Mouse (Mus musculus): ENCODE data around the gene Otof. TPM values are rescaled to one million over a fixed set of nuclear protein-coding genes. Genes with fewer than 3 reads are reported as not detected.

The Otof gene
- polyA plus RNA-seq, 1 experiment from 2014 or later, result 0.15 TPM

DNA sequence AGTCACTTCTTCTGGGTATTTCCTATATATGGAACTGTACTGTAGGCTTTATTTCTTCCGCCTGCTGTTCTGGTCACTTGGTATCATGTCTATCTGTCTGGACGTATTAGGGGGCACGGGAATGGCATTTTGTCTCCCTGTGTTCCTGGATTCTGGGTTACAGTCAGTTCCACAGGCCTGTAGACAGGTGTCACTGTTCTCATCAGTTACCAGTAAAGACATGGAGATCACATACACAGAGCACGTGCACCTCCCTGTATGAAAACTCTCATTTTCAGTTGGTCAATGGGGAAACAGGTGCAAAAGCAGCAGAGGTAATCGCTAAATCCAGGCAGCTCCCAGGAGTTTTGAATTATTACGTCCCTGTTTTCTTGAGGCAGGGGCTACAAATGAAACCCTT, 74.0 kb downstream of the Otof start:
- no peak for ATAC-seq (ENCODE audit: insufficient number of reproducible peaks, low FRiP score)
- Histone ChIP-seq H3K9me3 (replicated peaks) (no peaks in the 10 kb centered on the region), H3K4me3 (no peak overlapping the region), H3K9ac (no peak overlapping the region), H3K27me3 (replicated peaks) (no peaks in the 10 kb centered on the region; the same call in 1 of the 2 replicates), H3K27ac (ENCODE audit: poor library complexity, severe bottlenecking) (no peak overlapping the region), H3K36me3 (no peaks in the 10 kb centered on the region), H3K4me1 (replicated peaks) (no peaks in the 10 kb centered on the region), H3K4me2 (no peak overlapping the region)
- WGBS, result 74% methylated on average over 6 of the region's 6 CpGs

DNA sequence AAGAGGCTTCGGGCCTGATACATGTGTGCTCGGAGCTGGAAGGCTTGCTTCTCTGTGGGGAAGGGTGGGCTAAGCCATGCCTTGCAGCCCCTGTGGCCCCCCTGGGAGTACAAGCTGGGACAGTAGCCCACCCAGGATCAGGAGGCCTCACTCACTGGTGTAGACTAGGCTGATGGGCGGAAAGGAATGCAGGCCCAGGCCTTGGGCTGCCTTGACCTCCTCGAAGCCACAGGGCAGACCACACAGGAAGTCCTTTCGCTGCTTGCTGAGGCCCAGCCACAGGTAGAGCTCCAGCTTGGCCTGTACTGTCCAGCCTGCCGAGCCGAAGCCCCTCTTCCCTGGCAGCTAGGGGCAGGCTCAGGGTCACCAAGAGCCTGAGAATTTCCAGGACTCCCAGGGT, 78.9 kb downstream of the Otof start:
- no peak for ATAC-seq (ENCODE audit: insufficient number of reproducible peaks, low FRiP score)
- Histone ChIP-seq H3K9me3 (replicated peaks) (no peaks in the 10 kb centered on the region), H3K4me3 (no peak overlapping the region), H3K4me1 (replicated peaks) (no peaks in the 10 kb centered on the region), H3K27me3 (replicated peaks) (peaks cover 4% of the 10 kb centered on the region; the same call in 1 of the 2 replicates), H3K27ac (ENCODE audit: poor library complexity, severe bottlenecking) (no peak overlapping the region), H3K36me3 (no peaks in the 10 kb centered on the region), H3K9ac (no peak overlapping the region), H3K4me2 (no peak overlapping the region)
- WGBS, result 65% methylated on average over 7 of the region's 7 CpGs

DNA sequence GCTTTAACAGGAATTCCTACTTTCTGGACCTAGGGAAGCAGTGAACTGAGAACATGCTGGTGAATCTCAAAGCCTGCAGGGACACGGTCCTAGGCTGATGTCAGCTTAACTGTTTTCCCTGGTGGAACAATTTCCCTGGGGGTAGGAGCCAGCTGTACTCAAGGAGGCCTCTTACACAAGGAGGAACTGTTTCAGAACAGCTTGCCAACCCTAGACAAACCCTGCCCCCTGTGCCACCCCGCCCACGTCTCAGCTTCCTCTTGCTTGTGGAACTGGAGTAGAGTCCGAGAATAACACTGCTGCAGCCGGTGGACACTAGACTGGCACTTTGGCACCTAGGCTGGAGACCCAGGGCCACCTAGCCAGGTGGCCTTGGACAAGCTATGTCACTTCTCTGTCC, 92.3 kb downstream of the Otof start:
- ATAC-seq (ENCODE audit: insufficient number of reproducible peaks, low FRiP score), result no peak
- no peaks in the 10 kb centered on the region for H3K9me3 ChIP-seq (replicated peaks)
- no peaks in the 10 kb centered on the region for H3K4me1 ChIP-seq (replicated peaks)
- no peak overlapping the region for H3K9ac ChIP-seq
- H3K4me2 ChIP-seq, result no peak overlapping the region
- no peak overlapping the region for H3K4me3 ChIP-seq
- no peaks in the 10 kb centered on the region for H3K36me3 ChIP-seq
- peaks cover 18% of the 10 kb centered on the region; the same call in 1 of the 2 replicates for H3K27me3 ChIP-seq (replicated peaks)
- WGBS, result 68% methylated on average over 5 of the region's 5 CpGs
- H3K27ac ChIP-seq (ENCODE audit: poor library complexity, severe bottlenecking), result no peak overlapping the region

DNA sequence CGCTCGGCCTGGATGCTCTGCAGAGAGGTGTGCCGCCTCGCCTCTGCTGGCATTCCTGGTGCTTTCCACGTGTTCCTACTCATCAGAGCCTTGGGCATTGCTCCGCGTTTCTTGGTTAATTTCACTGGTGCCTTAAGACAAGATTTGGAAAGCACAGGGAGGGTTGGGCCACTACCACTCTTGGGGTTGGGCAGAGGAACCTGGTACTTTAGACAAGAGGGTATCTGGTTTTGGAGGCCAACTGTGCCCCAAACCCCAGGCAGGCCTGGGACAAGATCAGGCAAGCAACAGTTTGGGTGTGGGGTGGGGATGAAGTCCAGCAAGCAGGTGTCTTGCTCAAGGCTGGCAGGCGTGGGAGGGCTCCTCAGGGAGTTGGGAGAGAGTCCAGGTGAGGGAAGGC, 94.3 kb downstream of the Otof start:
- ATAC-seq (ENCODE audit: insufficient number of reproducible peaks, low FRiP score), result no peak
- 71% methylated on average over 8 of the region's 8 CpGs for WGBS
- H3K9me3 ChIP-seq (replicated peaks), result no peaks in the 10 kb centered on the region

DNA sequence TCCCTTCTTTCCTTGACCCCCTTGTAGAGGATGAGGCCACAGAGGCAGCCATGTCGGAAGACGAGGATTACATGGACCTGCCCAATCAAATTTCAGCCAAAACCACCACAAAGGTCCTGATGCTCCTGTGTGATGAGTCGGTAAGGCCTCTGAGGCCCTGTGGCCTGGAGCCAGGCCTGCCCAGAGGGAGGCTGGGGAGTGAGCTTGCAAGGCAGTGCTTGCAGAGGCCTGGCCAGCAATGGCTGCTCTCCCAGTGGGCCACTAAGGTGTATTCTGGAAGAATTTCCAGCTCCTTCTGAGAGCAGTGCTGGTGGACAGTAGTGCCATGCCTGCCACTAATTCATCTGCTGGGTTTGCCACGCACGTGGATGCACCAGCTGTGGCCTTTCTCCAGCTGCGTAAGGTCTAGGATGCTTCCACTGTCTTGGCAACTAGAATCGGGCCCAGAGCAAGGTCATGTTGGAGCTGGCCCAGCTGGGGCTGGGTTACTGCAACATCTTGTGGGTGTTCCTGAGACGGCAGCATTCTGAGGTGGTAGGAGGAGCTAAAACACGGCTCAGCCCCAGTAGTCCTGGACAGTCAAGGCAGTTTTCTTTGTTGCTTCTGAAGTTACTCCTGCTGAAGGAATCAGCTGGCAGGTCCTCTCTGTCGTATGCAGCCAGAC, 103.2 kb downstream of the Otof start:
- Histone ChIP-seq H3K27ac (ENCODE audit: poor library complexity, severe bottlenecking) (no peak overlapping the region), H3K36me3 (no peaks in the 10 kb centered on the region), H3K9ac (no peak overlapping the region), H3K4me1 (replicated peaks) (peaks cover 8% of the 10 kb centered on the region), H3K4me3 (no peak overlapping the region), H3K27me3 (replicated peaks) (0 out of 2 replicates have a peak, but pooled peaks cover 2% of the 10 kb centered on the region), H3K9me3 (replicated peaks) (no peaks in the 10 kb centered on the region), H3K4me2 (no peak overlapping the region)
- ATAC-seq (ENCODE audit: insufficient number of reproducible peaks, low FRiP score), result no peak
- 84% methylated on average over 10 of the region's 10 CpGs for WGBS

More for the DNA sequence above, 94.3 kb downstream of the Otof start:
- Histone ChIP-seq H3K4me2 (no peak overlapping the region), H3K9ac (no peak overlapping the region), H3K4me3 (no peak overlapping the region), H3K27ac (ENCODE audit: poor library complexity, severe bottlenecking) (no peak overlapping the region), H3K36me3 (no peaks in the 10 kb centered on the region), H3K4me1 (replicated peaks) (no peaks in the 10 kb centered on the region), H3K27me3 (replicated peaks) (peaks cover 5% of the 10 kb centered on the region; the same call in 1 of the 2 replicates)

DNA sequence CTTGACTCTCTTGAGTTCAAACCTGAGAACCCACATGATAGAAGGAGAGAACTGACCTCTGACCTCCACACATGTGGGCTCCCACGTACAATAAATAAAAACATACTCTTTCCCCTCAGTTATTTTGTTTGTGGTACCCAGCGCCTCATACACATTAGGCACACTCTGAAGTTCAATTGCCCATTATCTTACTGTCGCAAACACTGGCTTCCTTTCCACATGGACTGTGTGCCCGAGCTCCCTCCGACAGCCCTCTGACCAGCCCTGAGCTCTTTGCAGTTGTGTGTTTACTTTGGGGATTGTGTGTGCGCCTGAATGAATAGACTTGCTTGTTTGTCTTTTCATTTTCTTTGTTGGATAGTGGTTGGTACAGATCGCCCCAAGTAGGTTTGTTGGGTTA, 105.1 kb downstream of the Otof start:
- H3K9ac ChIP-seq, result no peak overlapping the region
- H3K27me3 ChIP-seq (replicated peaks), result 0 out of 2 replicates have a peak, but pooled peaks cover 2% of the 10 kb centered on the region
- H3K4me2 ChIP-seq, result no peak overlapping the region
- H3K27ac ChIP-seq (ENCODE audit: poor library complexity, severe bottlenecking), result no peak overlapping the region
- 70% methylated on average over 7 of the region's 7 CpGs for WGBS
- H3K36me3 ChIP-seq, result no peaks in the 10 kb centered on the region
- H3K4me3 ChIP-seq, result no peak overlapping the region
- H3K9me3 ChIP-seq (replicated peaks), result no peaks in the 10 kb centered on the region
- H3K4me1 ChIP-seq (replicated peaks), result peaks cover 8% of the 10 kb centered on the region
- no peak for ATAC-seq (ENCODE audit: insufficient number of reproducible peaks, low FRiP score)

DNA sequence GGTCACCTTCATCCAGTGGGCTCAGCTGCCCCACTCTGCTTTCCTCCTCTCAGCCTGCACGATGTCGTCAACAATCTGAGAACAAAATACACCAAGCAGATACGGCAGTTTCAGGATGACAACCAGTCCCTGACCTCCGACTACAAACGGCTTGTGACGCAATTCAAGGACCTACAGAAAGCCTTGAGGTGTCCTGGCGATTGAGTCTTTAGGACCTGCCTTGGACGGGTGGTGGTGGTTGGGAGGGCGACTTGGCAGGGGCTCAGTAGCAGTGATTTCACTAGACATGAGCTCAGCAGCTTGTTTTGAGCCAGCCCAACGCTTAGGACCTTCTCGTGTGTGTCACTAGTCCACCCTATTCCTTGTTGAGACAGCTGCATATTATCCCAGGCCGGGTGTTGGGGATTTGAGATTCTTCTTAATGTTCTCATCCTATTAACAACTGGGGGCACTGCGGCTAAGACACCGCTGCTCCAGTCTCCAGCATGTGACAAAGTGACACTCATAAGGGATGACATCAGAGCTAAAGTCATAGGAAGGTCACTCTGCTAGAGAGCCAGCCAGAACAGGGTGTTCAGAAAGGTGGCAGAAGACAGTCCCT, 106.1 kb downstream of the Otof start:
- Histone ChIP-seq H3K9ac (no peak overlapping the region), H3K36me3 (no peaks in the 10 kb centered on the region), H3K4me2 (no peak overlapping the region), H3K27ac (ENCODE audit: poor library complexity, severe bottlenecking) (no peak overlapping the region), H3K4me3 (no peak overlapping the region), H3K4me1 (replicated peaks) (peaks cover 8% of the 10 kb centered on the region), H3K9me3 (replicated peaks) (no peaks in the 10 kb centered on the region), H3K27me3 (replicated peaks) (0 out of 2 replicates have a peak, but pooled peaks cover 2% of the 10 kb centered on the region)
- 66% methylated on average over 14 of the region's 14 CpGs for WGBS
- ATAC-seq (ENCODE audit: insufficient number of reproducible peaks, low FRiP score), result no peak

DNA sequence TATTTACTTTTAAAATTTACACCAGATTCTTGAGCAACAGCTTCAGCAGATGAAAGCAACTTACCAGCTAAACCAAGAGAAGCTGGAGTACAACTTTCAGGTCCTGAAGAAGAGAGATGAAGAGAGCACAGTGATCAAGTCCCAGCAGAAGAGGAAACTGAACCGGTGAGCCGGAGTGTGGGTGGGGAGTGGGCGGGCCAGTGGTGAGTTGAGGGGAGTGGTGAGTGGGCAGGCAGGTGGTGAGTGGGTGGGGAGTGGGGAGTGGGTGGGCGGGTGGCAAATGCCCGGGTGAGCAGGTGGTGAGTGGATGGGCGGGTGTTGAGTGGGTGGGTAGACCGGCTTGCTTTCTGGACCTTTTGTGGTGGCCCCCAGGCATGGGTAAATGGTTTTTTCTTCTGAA, 106.6 kb downstream of the Otof start:
- Histone ChIP-seq H3K27ac (ENCODE audit: poor library complexity, severe bottlenecking) (no peak overlapping the region), H3K4me1 (replicated peaks) (peaks cover 8% of the 10 kb centered on the region), H3K4me3 (no peak overlapping the region), H3K4me2 (no peak overlapping the region), H3K9ac (no peak overlapping the region), H3K36me3 (no peaks in the 10 kb centered on the region), H3K9me3 (replicated peaks) (no peaks in the 10 kb centered on the region), H3K27me3 (replicated peaks) (0 out of 2 replicates have a peak, but pooled peaks cover 2% of the 10 kb centered on the region)
- ATAC-seq (ENCODE audit: insufficient number of reproducible peaks, low FRiP score), result no peak
- 75% methylated on average over 7 of the region's 7 CpGs for WGBS

DNA sequence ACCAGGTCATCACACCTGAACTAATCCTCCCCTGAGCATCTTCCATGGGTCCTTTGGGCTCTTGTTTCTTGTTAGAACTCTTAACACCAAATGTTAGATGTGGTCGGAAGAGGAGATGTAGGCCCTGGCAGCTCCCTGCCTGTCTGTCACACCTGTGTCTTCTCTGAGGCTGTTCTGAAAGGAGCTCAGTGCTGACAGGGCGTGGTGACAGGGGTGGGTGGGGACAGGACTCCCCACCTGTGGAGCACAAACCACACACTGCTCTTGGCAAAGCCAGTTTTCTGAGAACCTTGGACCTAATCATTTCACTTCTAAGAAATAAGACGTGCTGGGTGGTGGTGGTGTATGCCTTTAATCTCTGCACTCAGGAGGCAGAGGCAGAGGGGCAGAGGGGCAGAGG, 108.1 kb downstream of the Otof start:
- no peak overlapping the region for H3K4me3 ChIP-seq
- H3K9ac ChIP-seq, result no peak overlapping the region
- H3K4me1 ChIP-seq (replicated peaks), result peaks cover 8% of the 10 kb centered on the region
- H3K27me3 ChIP-seq (replicated peaks), result 0 out of 2 replicates have a peak, but pooled peaks cover 2% of the 10 kb centered on the region
- no peak overlapping the region for H3K27ac ChIP-seq (ENCODE audit: poor library complexity, severe bottlenecking)
- no peak for ATAC-seq (ENCODE audit: insufficient number of reproducible peaks, low FRiP score)
- no peaks in the 10 kb centered on the region for H3K36me3 ChIP-seq
- WGBS, result 59% methylated on average over 3 of the region's 3 CpGs
- no peaks in the 10 kb centered on the region for H3K9me3 ChIP-seq (replicated peaks)
- no peak overlapping the region for H3K4me2 ChIP-seq

DNA sequence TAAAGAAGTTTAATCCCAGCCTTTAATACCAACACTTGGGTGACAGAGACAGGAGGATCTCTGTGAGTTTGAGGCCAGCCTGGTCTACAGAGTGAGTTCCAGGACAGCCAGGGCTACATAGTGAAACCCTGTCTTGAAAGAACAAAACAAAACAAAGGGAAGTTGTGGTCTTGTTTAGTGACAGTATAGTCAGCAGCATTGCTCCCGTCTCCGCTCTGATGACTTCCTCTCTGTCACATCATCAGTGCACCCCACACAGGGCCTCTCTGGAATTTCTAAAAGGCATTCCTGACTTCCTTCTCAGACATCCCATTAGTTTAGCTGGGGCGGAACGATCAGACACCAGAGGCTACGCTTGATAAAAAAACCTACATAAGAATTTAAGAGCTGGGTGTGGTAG, 117.8 kb downstream of the Otof start:
- Histone ChIP-seq H3K27me3 (replicated peaks) (peaks cover 19% of the 10 kb centered on the region), H3K9ac (no peak overlapping the region), H3K36me3 (no peaks in the 10 kb centered on the region), H3K4me1 (replicated peaks) (peaks cover 13% of the 10 kb centered on the region), H3K27ac (ENCODE audit: poor library complexity, severe bottlenecking) (no peak overlapping the region), H3K9me3 (replicated peaks) (no peaks in the 10 kb centered on the region), H3K4me3 (no peak overlapping the region), H3K4me2 (no peak overlapping the region)
- ATAC-seq (ENCODE audit: insufficient number of reproducible peaks, low FRiP score), result no peak
- 44% methylated on average over 5 of the region's 5 CpGs for WGBS

DNA sequence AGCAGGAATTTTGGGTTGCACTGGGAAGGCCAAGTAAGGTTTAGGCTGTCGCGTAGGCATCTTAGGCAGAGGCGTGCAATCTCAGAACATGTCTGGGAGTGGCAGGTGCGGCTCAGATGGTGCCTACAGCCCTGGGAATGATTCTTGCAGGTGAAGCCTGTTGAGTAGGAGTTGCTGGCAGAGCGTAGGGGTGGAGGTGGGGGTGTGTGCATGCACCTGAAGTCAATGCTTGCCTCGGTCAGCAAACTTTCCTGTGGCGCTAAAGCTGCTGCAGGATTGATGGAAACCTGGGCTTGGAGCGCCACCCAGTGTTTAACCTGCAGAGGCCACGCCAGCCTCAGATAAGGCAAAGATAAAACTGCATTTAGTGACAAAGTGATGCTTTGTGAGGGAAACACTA, 118.6 kb downstream of the Otof start:
- no peak overlapping the region for H3K27ac ChIP-seq (ENCODE audit: poor library complexity, severe bottlenecking)
- peak overlapping the region; percentile 68 for H3K4me2 ChIP-seq
- no peak for ATAC-seq (ENCODE audit: insufficient number of reproducible peaks, low FRiP score)
- H3K4me3 ChIP-seq, result peak overlapping the region; percentile 28
- H3K9ac ChIP-seq, result peak overlapping the region; percentile 23; the same call in 1 of the 2 replicates
- peaks cover 19% of the 10 kb centered on the region for H3K27me3 ChIP-seq (replicated peaks)
- H3K36me3 ChIP-seq, result no peaks in the 10 kb centered on the region
- peaks cover 13% of the 10 kb centered on the region for H3K4me1 ChIP-seq (replicated peaks)
- no peaks in the 10 kb centered on the region for H3K9me3 ChIP-seq (replicated peaks)
- 4% methylated on average over 9 of the region's 9 CpGs for WGBS
